Mouse (Mus musculus): ENCODE results near the gene Tbxas1.

The Tbxas1 gene

GRCm38 (mm10) chr6:38967988-38968387 lies 92.8 kb downstream of the Tbxas1 start:
- no peak for DNase-seq

- DNase-seq, result no peak
Measured at GRCm38 (mm10) chr6:38969944-38970740, 94.9 kb downstream of the Tbxas1 start.

GRCm38 (mm10) chr6:38970759-38971158 lies 95.6 kb downstream of the Tbxas1 start:
- no peak for DNase-seq

- no peak for DNase-seq
Measured at GRCm38 (mm10) chr6:38972826-38973225, 97.6 kb downstream of the Tbxas1 start.

- no peak for DNase-seq
Measured at GRCm38 (mm10) chr6:38973441-38974161, 98.4 kb downstream of the Tbxas1 start.

- DNase-seq, result no peak
Measured at GRCm38 (mm10) chr6:38974162-38974525, 98.9 kb downstream of the Tbxas1 start.

- DNase-seq, result no peak
Measured at GRCm38 (mm10) chr6:38974536-38975268, 99.5 kb downstream of the Tbxas1 start.

GRCm38 (mm10) chr6:38975866-38976265 lies 100.7 kb downstream of the Tbxas1 start:
- DNase-seq, result no peak

GRCm38 (mm10) chr6:38976355-38976754 lies 101.2 kb downstream of the Tbxas1 start:
- no peak for DNase-seq

- no peak for DNase-seq
Measured at GRCm38 (mm10) chr6:38980921-38981715, 105.9 kb downstream of the Tbxas1 start.

- no peak for DNase-seq
Measured at GRCm38 (mm10) chr6:38982071-38982470, 106.9 kb downstream of the Tbxas1 start.

GRCm38 (mm10) chr6:38982656-38983055 lies 107.5 kb downstream of the Tbxas1 start:
- DNase-seq, result no peak

- no peak for DNase-seq
Measured at GRCm38 (mm10) chr6:38983060-38983459, 107.9 kb downstream of the Tbxas1 start.

GRCm38 (mm10) chr6:38984626-38985025 lies 109.4 kb downstream of the Tbxas1 start:
- no peak for DNase-seq

GRCm38 (mm10) chr6:38986641-38987040 lies 111.4 kb downstream of the Tbxas1 start:
- no peak for DNase-seq

- no peak for DNase-seq
Measured at GRCm38 (mm10) chr6:38992016-38992415, 116.8 kb downstream of the Tbxas1 start.

- no peak for DNase-seq
Measured at GRCm38 (mm10) chr6:38995774-38996173, 120.6 kb downstream of the Tbxas1 start.

GRCm38 (mm10) chr6:38997838-38998237 lies 122.6 kb downstream of the Tbxas1 start:
- no peak for DNase-seq

- DNase-seq, result no peak
Measured at GRCm38 (mm10) chr6:39003126-39003525, 127.9 kb downstream of the Tbxas1 start.

- no peak for DNase-seq
Measured at GRCm38 (mm10) chr6:39004003-39004473, 128.8 kb downstream of the Tbxas1 start.

GRCm38 (mm10) chr6:39005267-39005944 lies 130.2 kb downstream of the Tbxas1 start:
- no peak for DNase-seq
